Mouse (Mus musculus): ENCODE measurements around the gene Trp53tg5. TPM values are rescaled to one million over a fixed set of nuclear protein-coding genes. Genes with fewer than 3 reads are reported as not detected.

Trp53tg5 gene
- polyA plus RNA-seq, 1 experiment: not detected

- no peak for DNase-seq
- H3K4me1 ChIP-seq (ENCODE audit: control insufficient read depth, insufficient read depth, low read length): no peaks in the 10 kb centered on the region; the same call in 1 of the 2 replicates
- TF ChIP-seq POLR2A (IDR thresholded peaks at IDR 0.05; ENCODE audit: borderline replicate concordance, extremely low read depth, low read depth, low read length) (no peak), CTCF (IDR thresholded peaks at IDR 0.05; ENCODE audit: insufficient read depth, low read length) (no peak)
- WGBS: 72% methylated on average over 2 of the region's 2 CpGs
- H3K4me3 ChIP-seq (replicated peaks; ENCODE audit: extremely low read depth, low read depth, low read length): no peak overlapping the region
Measured at GRCm38 (mm10) chr2:164444701-164445100, 28.8 kb downstream of the Trp53tg5 start.

DNA sequence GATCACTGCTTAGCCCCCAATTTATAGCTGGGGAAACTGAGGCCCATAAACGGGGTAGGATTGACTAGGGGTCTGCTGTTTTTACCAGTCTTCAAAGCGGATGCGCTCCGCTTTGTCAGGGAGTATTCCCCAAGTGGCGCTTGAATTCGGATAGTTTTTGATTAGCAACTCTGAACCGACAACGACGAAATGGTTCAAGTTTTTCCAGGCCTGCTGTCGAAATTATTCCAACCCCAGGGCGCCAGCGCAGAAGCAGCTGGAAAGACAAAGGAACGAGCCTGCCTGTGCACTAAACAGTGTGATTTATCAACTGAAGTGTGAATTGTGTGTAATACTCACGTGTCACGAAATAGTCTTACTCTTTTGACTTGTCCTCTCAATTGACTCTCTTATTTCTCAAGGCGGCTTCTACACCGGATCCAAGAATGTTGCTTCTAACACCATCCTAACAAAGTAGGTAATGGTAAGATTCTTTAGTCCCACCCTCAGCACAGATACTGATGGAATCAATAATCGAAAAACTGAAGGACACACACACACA is 30.0 kb downstream of the Trp53tg5 start, which contains the start of gene Sdc4:
Gene Sdc4 (minus strand): TSS at position 428 of the 541 bp plus-strand sequence.
- DNase-seq: no peak
- WGBS: 16% methylated on average over 18 of the region's 18 CpGs
- Histone ChIP-seq H3K4me1 (ENCODE audit: control insufficient read depth, insufficient read depth, low read length) (no peaks in the 10 kb centered on the region; the same call in 1 of the 2 replicates), H3K4me3 (replicated peaks; ENCODE audit: extremely low read depth, low read depth, low read length) (peak within 1 kb of the TSS; percentile 68)
- no peak for TF ChIP-seq CTCF (IDR thresholded peaks at IDR 0.05; ENCODE audit: insufficient read depth, low read length)
- TF ChIP-seq POLR2A (IDR thresholded peaks at IDR 0.05; ENCODE audit: borderline replicate concordance, extremely low read depth, low read depth, low read length): no peak

DNA sequence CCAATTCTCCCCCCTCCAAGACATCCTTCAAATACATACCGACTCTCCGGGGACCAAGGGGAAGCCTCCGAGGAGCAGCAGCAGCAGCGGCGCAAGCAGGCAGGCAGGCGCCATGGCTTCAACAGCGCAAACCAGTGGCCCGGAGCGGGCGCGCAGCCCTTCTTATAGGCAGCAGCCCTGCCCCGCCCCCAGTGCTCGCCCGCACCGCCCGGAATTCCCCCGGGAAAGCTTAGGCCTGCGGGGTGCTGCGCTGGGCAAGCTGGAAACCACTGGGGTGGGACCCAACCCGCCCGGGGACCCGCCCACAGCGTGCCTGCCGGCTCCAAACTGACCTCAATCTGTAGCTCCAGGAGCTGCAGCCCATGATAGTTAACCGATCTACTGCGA is 30.5 kb downstream of the Trp53tg5 start:
- TF ChIP-seq POLR2A (IDR thresholded peaks at IDR 0.05; ENCODE audit: borderline replicate concordance, extremely low read depth, low read depth, low read length) (peak; percentile 98), CTCF (IDR thresholded peaks at IDR 0.05; ENCODE audit: insufficient read depth, low read length) (no peak)
- peak overlapping the region; percentile 68 for H3K4me3 ChIP-seq (replicated peaks; ENCODE audit: extremely low read depth, low read depth, low read length)
- peak; percentile 91 for DNase-seq
- no peaks in the 10 kb centered on the region; the same call in 1 of the 2 replicates for H3K4me1 ChIP-seq (ENCODE audit: control insufficient read depth, insufficient read depth, low read length)
- under 1% methylated on average over 26 of the region's 26 CpGs for WGBS

GRCm38 (mm10) chr2:164442315-164443050 is 31.0 kb downstream of the Trp53tg5 start:
- no peak for DNase-seq
- peak; percentile 22; the same call in 1 of the 2 replicates for TF ChIP-seq POLR2A (IDR thresholded peaks at IDR 0.05; ENCODE audit: borderline replicate concordance, extremely low read depth, low read depth, low read length)
- no peak for TF ChIP-seq CTCF (IDR thresholded peaks at IDR 0.05; ENCODE audit: insufficient read depth, low read length)
- no peaks in the 10 kb centered on the region; the same call in 1 of the 2 replicates for H3K4me1 ChIP-seq (ENCODE audit: control insufficient read depth, insufficient read depth, low read length)
- peak overlapping the region; percentile 68 for H3K4me3 ChIP-seq (replicated peaks; ENCODE audit: extremely low read depth, low read depth, low read length)
- 6% methylated on average over 29 of the region's 29 CpGs for WGBS

DNA sequence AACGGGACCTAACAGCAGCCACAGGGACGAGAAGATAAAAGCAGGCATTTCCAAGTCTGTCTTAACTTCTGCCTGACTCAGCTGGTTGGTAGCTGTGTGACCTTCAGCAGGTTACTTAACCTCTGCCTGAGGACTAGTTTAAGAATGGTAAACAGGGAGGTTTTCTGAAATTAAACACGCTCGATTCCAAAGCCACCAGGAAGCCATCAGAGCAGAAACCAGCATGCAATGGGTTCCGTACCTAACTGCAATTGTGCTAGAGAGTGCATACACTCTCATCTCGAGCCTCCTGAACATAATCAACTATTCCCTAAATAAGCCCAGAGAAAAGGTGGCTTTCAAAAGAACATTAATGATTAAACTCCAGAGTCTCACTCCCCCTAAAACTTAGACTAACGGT is 31.8 kb downstream of the Trp53tg5 start:
- Histone ChIP-seq H3K4me3 (replicated peaks; ENCODE audit: extremely low read depth, low read depth, low read length) (peak overlapping the region; percentile 68), H3K4me1 (ENCODE audit: control insufficient read depth, insufficient read depth, low read length) (no peaks in the 10 kb centered on the region; the same call in 1 of the 2 replicates)
- TF ChIP-seq POLR2A (IDR thresholded peaks at IDR 0.05; ENCODE audit: borderline replicate concordance, extremely low read depth, low read depth, low read length) (no peak), CTCF (IDR thresholded peaks at IDR 0.05; ENCODE audit: insufficient read depth, low read length) (no peak)
- WGBS: 38% methylated on average over 7 of the region's 7 CpGs
- no peak for DNase-seq

DNA sequence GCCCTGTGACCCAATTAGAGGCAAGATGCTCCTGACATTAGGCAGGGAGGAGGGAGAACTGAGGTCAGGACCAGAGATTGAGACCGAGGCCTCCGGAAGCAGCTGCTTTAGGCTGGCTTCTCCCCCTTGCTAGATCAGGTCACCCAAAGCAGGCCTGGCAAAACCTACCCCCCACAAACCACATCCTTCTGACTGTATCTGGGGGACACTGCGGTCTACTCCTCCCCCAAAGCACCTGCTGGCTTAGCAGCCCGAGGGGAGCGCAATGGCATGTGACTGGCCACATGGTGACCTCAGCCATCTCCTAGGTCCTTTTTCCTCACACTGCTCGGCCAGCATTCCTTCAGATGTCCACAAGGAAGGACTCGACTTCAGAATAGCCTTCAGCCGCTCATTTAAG is 32.4 kb downstream of the Trp53tg5 start:
- no peak for DNase-seq

GRCm38 (mm10) chr2:164440314-164440713 is 33.2 kb downstream of the Trp53tg5 start:
- no peak overlapping the region for H3K4me3 ChIP-seq (replicated peaks; ENCODE audit: extremely low read depth, low read depth, low read length)
- TF ChIP-seq POLR2A (IDR thresholded peaks at IDR 0.05; ENCODE audit: borderline replicate concordance, extremely low read depth, low read depth, low read length) (peak; percentile 22; the same call in 1 of the 2 replicates), CTCF (IDR thresholded peaks at IDR 0.05; ENCODE audit: insufficient read depth, low read length) (no peak)
- WGBS: 39% methylated on average over 5 of the region's 5 CpGs
- DNase-seq: no peak
- peaks cover 1% of the 10 kb centered on the region; the same call in 1 of the 2 replicates for H3K4me1 ChIP-seq (ENCODE audit: control insufficient read depth, insufficient read depth, low read length)

More for the DNA sequence above, 32.4 kb downstream of the Trp53tg5 start:
- peak overlapping the region; percentile 68 for H3K4me3 ChIP-seq (replicated peaks; ENCODE audit: extremely low read depth, low read depth, low read length)
- no peaks in the 10 kb centered on the region; the same call in 1 of the 2 replicates for H3K4me1 ChIP-seq (ENCODE audit: control insufficient read depth, insufficient read depth, low read length)
- TF ChIP-seq CTCF (IDR thresholded peaks at IDR 0.05; ENCODE audit: insufficient read depth, low read length) (no peak), POLR2A (IDR thresholded peaks at IDR 0.05; ENCODE audit: borderline replicate concordance, extremely low read depth, low read depth, low read length) (no peak)
- WGBS: 41% methylated on average over 8 of the region's 8 CpGs

- peaks cover 2% of the 10 kb centered on the region; the same call in 1 of the 2 replicates for H3K4me1 ChIP-seq (ENCODE audit: control insufficient read depth, insufficient read depth, low read length)
- H3K4me3 ChIP-seq (replicated peaks; ENCODE audit: extremely low read depth, low read depth, low read length): no peak overlapping the region
- DNase-seq: no peak
- WGBS: 40% methylated on average over 3 of the region's 3 CpGs
- TF ChIP-seq CTCF (IDR thresholded peaks at IDR 0.05; ENCODE audit: insufficient read depth, low read length): no peak
- TF ChIP-seq POLR2A (IDR thresholded peaks at IDR 0.05; ENCODE audit: borderline replicate concordance, extremely low read depth, low read depth, low read length): no peak
Measured at GRCm38 (mm10) chr2:164439001-164439421, 34.5 kb downstream of the Trp53tg5 start.

DNA sequence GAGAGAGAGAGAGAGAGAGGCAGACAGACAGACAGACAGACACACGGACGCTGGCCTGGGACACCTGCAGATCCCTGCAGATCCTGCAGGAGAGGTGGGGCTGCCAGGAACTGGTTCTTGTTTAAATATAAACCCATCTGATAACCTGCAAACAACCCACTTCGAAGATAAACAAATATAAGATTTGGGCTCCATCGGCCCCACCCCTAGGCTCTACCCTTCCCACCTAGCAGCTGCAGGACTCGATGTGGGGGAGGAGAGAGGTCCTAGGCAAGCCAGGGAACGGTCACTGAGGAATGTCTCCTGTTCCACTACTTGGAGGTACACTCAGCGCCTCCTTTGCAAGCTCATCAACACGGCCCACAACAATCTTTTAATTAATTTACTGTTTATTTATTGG is 35.3 kb downstream of the Trp53tg5 start:
- no peak for TF ChIP-seq POLR2A (IDR thresholded peaks at IDR 0.05; ENCODE audit: borderline replicate concordance, extremely low read depth, low read depth, low read length)
- TF ChIP-seq CTCF (IDR thresholded peaks at IDR 0.05; ENCODE audit: insufficient read depth, low read length): no peak
- Histone ChIP-seq H3K4me3 (replicated peaks; ENCODE audit: extremely low read depth, low read depth, low read length) (no peak overlapping the region), H3K4me1 (ENCODE audit: control insufficient read depth, insufficient read depth, low read length) (peaks cover 6% of the 10 kb centered on the region; the same call in 1 of the 2 replicates)
- 43% methylated on average over 8 of the region's 8 CpGs for WGBS
- no peak for DNase-seq
